In genomic region chrX:48054186-48055015, GRCm38 (mm10) we compare ENCODE assay signal across 8 mouse cellular contexts. TPM values are rescaled to one million over a fixed set of nuclear protein-coding genes. Genes with fewer than 3 reads are reported as not detected.
DNase-seq lines count a peak whose midpoint lies in the region; ATAC-seq and TF ChIP-seq lines count a peak whose summit lies in the region.

No protein-coding gene starts in this region.

- no peak overlapping the region for H3K27ac ChIP-seq in bone marrow macrophage, adult 2 months (ENCODE audit: insufficient read depth, low read depth, low read length)
- peak overlapping the region; percentile 70; the same call in 1 of the 2 replicates for H3K27ac ChIP-seq in forebrain, embryonic 10.5 days
- peak overlapping the region; percentile 27; the same call in 1 of the 2 replicates for H3K27ac ChIP-seq in heart, embryonic 15.5 days
- no peak overlapping the region for H3K27ac ChIP-seq in lung, embryonic 14.5 days (ENCODE audit: low read depth)
- H3K27ac ChIP-seq in neural tube, embryonic 13.5 days (replicated peaks) = peak overlapping the region; percentile 59; the same call in 1 of the 2 replicates

- H3K4me1 ChIP-seq in bone marrow macrophage, adult 2 months (ENCODE audit: control insufficient read depth, insufficient read depth, low read length) = no peaks in the 10 kb centered on the region
- H3K4me1 ChIP-seq in forebrain, embryonic 10.5 days = peaks cover 14% of the 10 kb centered on the region; the same call in 1 of the 2 replicates
- no peaks in the 10 kb centered on the region for H3K4me1 ChIP-seq in heart, embryonic 15.5 days (replicated peaks)
- no peaks in the 10 kb centered on the region for H3K4me1 ChIP-seq in lung, embryonic 14.5 days (ENCODE audit: insufficient read depth)
- peaks cover 4% of the 10 kb centered on the region; the same call in 1 of the 2 replicates for H3K4me1 ChIP-seq in neural tube, embryonic 13.5 days (replicated peaks)

- no peak for TF ChIP-seq POLR2A in bone marrow macrophage, adult 2 months (IDR thresholded peaks at IDR 0.05; ENCODE audit: borderline replicate concordance, low read depth, low read length)

- peaks cover 38% of the 10 kb centered on the region for H3K27me3 ChIP-seq in forebrain, embryonic 10.5 days (ENCODE audit: poor library complexity, severe bottlenecking)
- H3K27me3 ChIP-seq in heart, embryonic 15.5 days = no peaks in the 10 kb centered on the region
- no peaks in the 10 kb centered on the region for H3K27me3 ChIP-seq in lung, embryonic 14.5 days (ENCODE audit: insufficient read depth, low read length)
- no peaks in the 10 kb centered on the region for H3K27me3 ChIP-seq in neural tube, embryonic 13.5 days

- no peak for TF ChIP-seq CTCF in bone marrow macrophage, adult 2 months (IDR thresholded peaks at IDR 0.05; ENCODE audit: low read depth, low read length)
- peak; percentile 32 for TF ChIP-seq CTCF in lung, embryonic 14.5 days (IDR thresholded peaks at IDR 0.05; ENCODE audit: low read depth)

- 28% methylated on average over 31 of the region's 31 CpGs for WGBS in forebrain, embryonic 10.5 days
- WGBS in heart, embryonic 15.5 days = 28% methylated on average over 31 of the region's 31 CpGs
- WGBS in lung, embryonic 14.5 days = 19% methylated on average over 31 of the region's 31 CpGs
- WGBS in neural tube, embryonic 13.5 days = 35% methylated on average over 31 of the region's 31 CpGs

- peak overlapping the region; percentile 33; the same call in 1 of the 2 replicates for H3K9ac ChIP-seq in heart, embryonic 15.5 days
- peak overlapping the region; percentile 20; the same call in 1 of the 2 replicates for H3K9ac ChIP-seq in lung, embryonic 14.5 days
- peak overlapping the region; percentile 50; the same call in 1 of the 2 replicates for H3K9ac ChIP-seq in neural tube, embryonic 13.5 days

- no peaks in the 10 kb centered on the region for H3K36me3 ChIP-seq in forebrain, embryonic 10.5 days (replicated peaks)
- no peaks in the 10 kb centered on the region for H3K36me3 ChIP-seq in heart, embryonic 15.5 days
- H3K36me3 ChIP-seq in lung, embryonic 14.5 days (ENCODE audit: insufficient read depth) = no peaks in the 10 kb centered on the region
- no peaks in the 10 kb centered on the region for H3K36me3 ChIP-seq in neural tube, embryonic 13.5 days

- peak; percentile 2 to 29 for DNase-seq in CD8-positive naive resting alpha-beta T cell, adult 2 months (ENCODE audit: low read depth in 2 of 2, low spot score in 2 of 2)
- DNase-seq in forebrain, embryonic 10.5 days (ENCODE audit: extremely low spot score, low spot score) = peak; percentile 19
- DNase-seq in kidney, postnatal 36 days = peak; percentile 34 to 53
- peak; percentile 70 for DNase-seq in lung, embryonic 14.5 days
- peak; percentile 9 to 36 for DNase-seq in urinary bladder, postnatal 36 days (ENCODE audit: low spot score in 2 of 2)

- peak; percentile 66; the same call in 1 of the 2 replicates for ATAC-seq in heart, embryonic 15.5 days (replicated peaks; ENCODE audit: insufficient number of reproducible peaks, insufficient read depth, low FRiP score, low read depth)
- peak; percentile 88 for ATAC-seq in lung, embryonic 14.5 days (ENCODE audit: insufficient read depth)
- peak; percentile 92 for ATAC-seq in neural tube, embryonic 13.5 days (ENCODE audit: low read depth)

- H3K9me3 ChIP-seq in forebrain, embryonic 10.5 days = no peaks in the 10 kb centered on the region
- H3K9me3 ChIP-seq in heart, embryonic 15.5 days (replicated peaks) = no peaks in the 10 kb centered on the region
- H3K9me3 ChIP-seq in lung, embryonic 14.5 days (ENCODE audit: low read depth, low read length) = no peaks in the 10 kb centered on the region
- no peaks in the 10 kb centered on the region for H3K9me3 ChIP-seq in neural tube, embryonic 13.5 days

- H3K4me2 ChIP-seq in heart, embryonic 15.5 days = peak overlapping the region; percentile 64
- H3K4me2 ChIP-seq in lung, embryonic 14.5 days = peak overlapping the region; percentile 60
- peak overlapping the region; percentile 55 for H3K4me2 ChIP-seq in neural tube, embryonic 13.5 days

- peak overlapping the region; percentile 56 for H3K4me3 ChIP-seq in bone marrow macrophage, adult 2 months (ENCODE audit: insufficient read depth, low read length)
- H3K4me3 ChIP-seq in forebrain, embryonic 10.5 days = peak overlapping the region; percentile 46
- peak overlapping the region; percentile 44 for H3K4me3 ChIP-seq in heart, embryonic 15.5 days
- peak overlapping the region; percentile 22; the same call in 1 of the 2 replicates for H3K4me3 ChIP-seq in lung, embryonic 14.5 days (ENCODE audit: low read depth, low read length)
- peak overlapping the region; percentile 29 for H3K4me3 ChIP-seq in neural tube, embryonic 13.5 days

RNA-seq across cellular contexts. Expression of gene Apln, which starts 19.7 kb away (rescaled TPM):
- 0.17 TPM in 1 of 2 replicates, not detected in the other for polyA plus RNA-seq in bone marrow macrophage, adult 2 months (2012; ENCODE audit: insufficient read depth, insufficient read length, missing spikeins)
- 4.7 and 5.3 TPM in 2 replicates for polyA plus RNA-seq in forebrain, embryonic 10.5 days (2016; fragmentation: Nextera tagmentation; extraction: Ambion mirVana)
- 6.5 and 7.2 TPM in 2 replicates for polyA plus RNA-seq in heart, embryonic 15.5 days (2015; fragmentation: Nextera tagmentation; extraction: Ambion mirVana)
- polyA plus RNA-seq in lung, embryonic 14.5 days (2014; fragmentation: Nextera tagmentation; extraction: Ambion mirVana) = 15.7 and 16.2 TPM in 2 replicates
- polyA plus RNA-seq in neural tube, embryonic 13.5 days (2015; fragmentation: Nextera tagmentation; extraction: Ambion mirVana) = 2.6 and 3.5 TPM in 2 replicates

RNA-seq across cellular contexts. Expression of gene Xpnpep2, which starts 54.1 kb away (rescaled TPM):
- not detected in 2 replicates for polyA plus RNA-seq in bone marrow macrophage, adult 2 months (2012; ENCODE audit: insufficient read depth, insufficient read length, missing spikeins)
- polyA plus RNA-seq in forebrain, embryonic 10.5 days (2016; fragmentation: Nextera tagmentation; extraction: Ambion mirVana) = 0.66 and 0.74 TPM in 2 replicates
- 0.49 and 0.70 TPM in 2 replicates for polyA plus RNA-seq in heart, embryonic 15.5 days (2015; fragmentation: Nextera tagmentation; extraction: Ambion mirVana)
- polyA plus RNA-seq in lung, embryonic 14.5 days (2014; fragmentation: Nextera tagmentation; extraction: Ambion mirVana) = 1.3 and 1.5 TPM in 2 replicates
- 0.68 and 1.0 TPM in 2 replicates for polyA plus RNA-seq in neural tube, embryonic 13.5 days (2015; fragmentation: Nextera tagmentation; extraction: Ambion mirVana)

Comparison
In these comparisons a context has a peak if more than half of its experiments do, and no peak if none do; other contexts are left out.
1. DNase-seq: peak in every context shown above with its lines; median percentile 70 in lung, embryonic 14.5 days; 44 in kidney, postnatal 36 days; 22 in urinary bladder, postnatal 36 days; 19 in forebrain, embryonic 10.5 days; 16 in CD8-positive naive resting alpha-beta T cell, adult 2 months.
2. H3K27ac ChIP-seq: peak in forebrain, embryonic 10.5 days (single experiment), heart, embryonic 15.5 days (single experiment) and neural tube, embryonic 13.5 days (single experiment); none in bone marrow macrophage, adult 2 months (single experiment) and lung, embryonic 14.5 days (single experiment).
3. Peak in every context shown above with its lines, with median percentiles within 50 percentile points of each other: H3K4me3 ChIP-seq, ATAC-seq, H3K4me2 ChIP-seq and H3K9ac ChIP-seq.